Mouse (Mus musculus): Measurements from ENCODE around the gene Ids.
A peak's percentile ranks its signal among the peaks of the same experiment; 100 is the strongest.
"Not testable (repeated sequence)": the region's sequence is repeated elsewhere in the genome, so short reads cannot be mapped to it uniquely, and the experiment has no call there.

The Ids gene

DNA sequence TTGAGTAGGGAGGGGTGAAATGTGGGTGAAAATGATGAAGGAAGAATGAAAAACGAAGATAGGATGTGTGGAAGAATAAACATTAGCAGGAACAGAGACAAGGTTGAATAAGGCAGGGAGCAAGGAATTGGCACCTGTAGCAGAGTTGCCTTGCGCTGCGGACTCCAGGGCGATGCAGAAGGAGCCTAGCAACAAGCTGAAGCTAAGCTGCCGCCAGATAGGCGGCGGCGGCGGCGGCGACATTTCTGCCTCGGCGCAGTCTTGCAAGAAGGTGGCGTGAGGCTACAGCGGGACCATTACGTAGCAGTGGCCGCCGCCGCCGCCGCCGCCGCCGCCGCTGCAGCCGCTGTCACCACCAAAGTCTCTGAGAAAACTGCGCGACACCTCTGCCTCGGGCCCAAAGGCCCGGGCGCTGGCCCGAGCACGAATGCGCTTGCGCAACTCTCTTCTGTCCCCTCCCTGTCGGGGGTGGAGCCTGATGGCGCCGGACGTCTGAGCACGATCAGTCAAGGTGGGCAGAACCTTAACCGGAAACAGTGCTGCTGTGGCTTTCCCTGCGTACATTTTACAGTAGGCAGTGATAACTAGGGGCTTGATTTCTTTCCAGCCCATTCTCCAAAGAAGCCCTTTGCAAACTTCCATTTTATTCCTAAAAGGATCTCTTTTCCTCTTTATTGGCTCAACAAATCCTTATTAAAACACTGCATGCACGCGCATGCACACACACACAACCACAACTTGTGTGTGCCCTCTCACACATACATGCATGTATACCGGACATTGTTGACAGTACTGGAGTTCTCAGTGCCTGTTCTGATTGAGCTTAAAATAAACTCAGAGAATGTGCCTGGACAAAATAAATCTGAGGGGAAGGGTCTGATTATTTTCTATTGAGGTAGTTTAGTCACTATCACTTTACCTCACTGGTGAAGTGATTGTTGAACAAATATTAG is at the start of gene Ids:
Gene Ids, minus strand, starts transcription at position 424 of the 953 bp plus-strand sequence.
- peak; percentile 73 for DNase-seq (ENCODE audit: low read depth, low spot score)

DNA sequence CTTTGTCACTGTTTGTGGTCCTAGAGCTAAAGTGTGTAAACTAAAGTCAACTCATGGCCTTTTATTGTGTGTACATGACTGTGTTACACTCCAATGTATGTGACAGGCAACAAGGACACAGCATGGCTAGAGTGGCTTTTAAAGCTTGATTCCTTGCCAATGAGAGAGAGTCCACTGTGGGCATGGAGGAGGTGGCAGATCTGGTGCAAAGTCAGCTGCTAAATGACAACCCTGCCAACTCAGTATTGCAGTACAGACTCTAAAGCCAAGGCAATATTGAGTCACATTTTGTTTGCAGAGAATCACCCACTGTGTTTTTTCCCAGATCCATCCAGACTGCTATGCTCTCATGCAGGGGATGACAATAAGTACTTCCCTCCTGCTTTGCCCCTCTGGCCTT is 27.8 kb upstream of the Ids start:
- not testable (repeated sequence) for DNase-seq (ENCODE audit: low read depth, low spot score)

DNA sequence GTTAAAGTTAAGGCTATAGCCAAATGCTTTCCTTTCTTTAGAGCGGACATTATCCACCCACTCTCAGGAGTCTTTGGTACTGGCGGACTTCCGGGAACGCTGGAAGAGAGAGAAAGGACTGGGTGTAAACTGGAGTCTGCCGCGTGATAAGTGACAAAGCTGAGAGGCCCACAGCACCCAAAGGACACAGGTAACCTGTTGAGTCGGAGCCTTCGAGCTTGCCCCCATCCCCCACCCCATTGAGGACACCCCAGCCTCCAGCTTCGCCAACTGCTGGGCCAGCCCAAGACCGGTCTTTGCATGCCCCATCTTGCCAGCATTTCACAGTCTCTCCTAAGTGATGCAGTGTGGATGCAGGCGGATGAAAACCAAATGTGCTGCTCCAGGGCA is 21.1 kb upstream of the Ids start:
- no peak for DNase-seq (ENCODE audit: low read depth, low spot score)

DNA sequence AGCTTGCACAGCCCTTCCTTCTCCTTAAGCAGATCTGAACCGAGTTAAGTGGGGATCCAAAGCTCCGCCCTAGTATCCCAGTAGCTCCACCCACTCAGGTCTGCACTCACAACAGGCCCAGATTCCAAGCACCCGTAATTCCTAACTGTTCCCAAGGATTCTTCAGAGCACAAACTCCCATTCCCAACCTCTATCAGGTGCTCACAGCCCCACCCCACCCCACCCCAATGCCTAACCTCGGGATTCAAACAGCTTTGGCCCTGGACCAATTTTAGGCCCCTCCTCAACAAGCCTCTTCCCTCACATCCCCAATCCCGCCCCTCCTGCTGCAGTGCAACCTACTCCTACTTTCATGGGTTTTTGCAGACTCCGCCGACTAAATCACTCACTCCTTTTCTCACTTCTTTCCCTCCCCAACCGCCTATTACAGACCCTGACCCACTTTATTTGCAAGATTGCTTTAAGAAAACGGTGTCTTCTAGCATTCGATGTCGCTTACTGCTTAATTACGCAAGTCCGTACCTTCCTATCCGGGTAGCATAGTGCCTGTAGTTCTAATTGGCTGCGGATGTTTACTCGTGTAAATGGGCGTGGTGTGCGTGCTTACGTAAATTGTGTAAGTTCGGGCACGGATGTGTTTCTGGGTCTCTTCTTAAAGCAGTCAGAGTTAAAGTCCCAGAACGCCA is 20.5 kb upstream of the Ids start, which contains the start of gene 1110012L19Rik:
Gene 1110012L19Rik, plus strand, starts transcription at position 602 of the 686 bp plus-strand sequence.
- peak; percentile 60 for DNase-seq (ENCODE audit: low read depth, low spot score)

DNA sequence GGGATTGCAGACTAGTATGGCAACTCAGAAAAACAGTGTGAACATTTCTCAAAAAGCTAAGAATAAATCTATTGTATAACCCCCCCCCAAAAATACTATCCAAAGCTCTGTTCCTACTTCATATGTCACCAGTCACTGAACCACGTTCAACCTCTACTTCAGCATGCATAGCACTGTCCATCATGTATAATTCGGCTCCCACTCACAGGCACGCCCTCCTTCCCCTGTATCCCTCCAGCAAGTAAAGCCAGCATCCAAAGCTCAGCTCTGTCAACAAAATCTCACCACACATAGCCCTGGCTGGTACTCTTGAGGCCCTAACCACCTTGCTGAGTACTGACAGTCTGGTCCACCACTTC is 20.0 kb upstream of the Ids start:
- no peak for DNase-seq (ENCODE audit: low read depth, low spot score)

DNA sequence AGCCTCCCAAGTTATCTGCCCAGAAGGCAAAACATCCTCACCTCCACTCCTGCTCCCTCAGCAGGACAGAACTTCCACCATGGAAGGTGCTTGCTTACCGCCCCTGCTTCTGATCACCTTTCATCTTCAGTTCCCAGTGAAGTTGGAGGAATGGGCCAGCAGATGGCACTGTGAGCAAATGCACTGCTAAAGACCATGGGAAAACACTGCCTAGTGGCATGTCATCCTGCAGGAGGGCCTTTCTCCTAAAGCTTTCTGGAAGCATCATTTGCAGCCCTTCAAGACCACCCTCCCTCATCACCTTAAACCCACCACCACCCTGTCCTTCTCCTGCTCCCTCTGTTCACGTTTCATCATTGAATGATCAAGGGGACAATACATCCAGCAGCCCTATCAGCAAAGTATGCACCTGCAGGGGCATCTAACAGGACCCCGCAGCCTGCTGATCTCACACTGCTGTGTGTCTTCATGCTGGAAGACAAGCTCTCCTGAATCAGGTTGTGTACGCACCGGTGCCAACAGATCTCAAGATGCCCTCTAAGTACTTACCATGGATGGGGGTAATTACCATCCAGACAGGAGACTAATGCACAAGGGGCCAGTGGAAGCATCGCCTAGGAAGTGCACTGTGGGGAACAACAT is 9.7 kb upstream of the Ids start:
- DNase-seq (ENCODE audit: low read depth, low spot score) = not testable (repeated sequence)

DNA sequence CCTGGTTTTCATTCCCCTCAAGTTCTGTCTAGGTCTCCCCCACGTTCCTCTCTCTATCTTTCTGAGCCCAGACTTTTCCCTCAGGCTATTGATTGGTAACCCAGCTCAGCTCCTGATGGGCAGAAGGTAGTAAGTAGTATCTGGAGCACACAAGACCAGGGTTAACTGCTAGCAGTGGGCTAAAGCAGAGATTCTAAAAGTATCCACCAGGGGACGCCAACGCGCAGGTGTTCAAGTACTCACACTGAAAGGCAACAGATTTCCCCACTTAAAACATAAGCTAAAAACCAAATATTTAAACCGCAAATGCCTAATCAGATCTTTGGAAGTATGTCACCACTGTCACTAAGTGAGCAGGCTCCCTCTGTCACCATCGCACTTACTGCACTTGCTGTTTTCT is 4.9 kb upstream of the Ids start:
- DNase-seq (ENCODE audit: low read depth, low spot score) = not testable (repeated sequence)

DNA sequence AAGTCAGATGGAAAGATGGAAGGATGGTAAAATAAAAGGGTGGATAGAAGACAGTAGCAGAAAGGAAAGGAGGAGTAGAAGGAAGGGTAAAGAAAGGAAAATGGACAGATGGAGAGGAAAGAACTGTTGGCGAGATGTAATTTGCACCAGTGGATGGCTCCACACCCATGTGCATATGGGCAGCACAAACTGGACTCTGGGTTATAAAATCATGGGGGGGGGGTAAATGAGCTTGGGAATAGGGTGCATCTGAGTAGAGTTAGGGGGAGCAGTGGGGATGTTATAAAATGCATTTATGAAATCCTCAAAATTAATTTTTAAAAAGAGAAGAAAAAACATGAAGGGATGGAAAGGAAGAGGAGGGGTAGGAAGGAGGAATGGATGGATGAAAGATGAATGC is 682 bp downstream of the Ids start:
- no peak for DNase-seq (ENCODE audit: low read depth, low spot score)

DNA sequence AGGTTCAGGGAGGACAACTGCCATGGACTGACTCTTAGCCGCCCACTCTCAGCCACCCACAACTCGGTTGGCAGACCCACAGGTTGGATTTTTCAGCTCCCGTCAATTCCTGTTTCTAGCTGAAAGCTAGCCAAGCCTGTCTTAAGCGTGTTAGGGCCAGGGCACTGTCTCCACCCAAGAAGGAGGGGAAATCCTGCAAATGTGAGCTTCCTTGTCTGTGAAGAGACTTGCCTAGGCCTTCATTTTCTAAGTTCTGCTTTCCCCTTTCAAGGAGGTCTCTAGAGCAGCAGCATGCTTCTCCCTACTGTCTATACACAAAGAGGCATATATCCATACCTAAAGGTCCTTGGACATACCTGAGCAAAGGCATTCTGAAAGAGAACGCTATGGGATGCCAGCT is 1.4 kb downstream of the Ids start:
- DNase-seq (ENCODE audit: low read depth, low spot score) = no peak

DNA sequence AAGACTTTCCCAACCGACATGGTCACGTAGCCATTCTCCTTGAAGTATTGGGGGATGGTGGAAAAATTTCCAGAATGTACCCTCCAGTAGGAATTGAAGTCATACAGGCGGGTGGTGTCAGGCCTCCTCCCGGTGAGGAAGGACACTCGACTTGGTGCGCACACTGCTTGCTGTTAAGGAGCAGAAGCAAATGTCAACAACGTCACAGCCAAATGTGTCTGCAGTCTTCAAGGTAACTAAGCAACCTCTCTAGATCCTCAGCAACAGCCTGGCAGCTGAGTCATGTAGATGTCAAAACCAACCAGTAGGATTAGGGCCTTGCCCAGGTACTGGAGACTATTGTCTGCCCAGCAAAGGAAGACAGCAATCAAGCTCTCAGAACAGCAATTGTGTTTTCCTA is 1.9 kb downstream of the Ids start:
- no peak for DNase-seq (ENCODE audit: low read depth, low spot score)

DNA sequence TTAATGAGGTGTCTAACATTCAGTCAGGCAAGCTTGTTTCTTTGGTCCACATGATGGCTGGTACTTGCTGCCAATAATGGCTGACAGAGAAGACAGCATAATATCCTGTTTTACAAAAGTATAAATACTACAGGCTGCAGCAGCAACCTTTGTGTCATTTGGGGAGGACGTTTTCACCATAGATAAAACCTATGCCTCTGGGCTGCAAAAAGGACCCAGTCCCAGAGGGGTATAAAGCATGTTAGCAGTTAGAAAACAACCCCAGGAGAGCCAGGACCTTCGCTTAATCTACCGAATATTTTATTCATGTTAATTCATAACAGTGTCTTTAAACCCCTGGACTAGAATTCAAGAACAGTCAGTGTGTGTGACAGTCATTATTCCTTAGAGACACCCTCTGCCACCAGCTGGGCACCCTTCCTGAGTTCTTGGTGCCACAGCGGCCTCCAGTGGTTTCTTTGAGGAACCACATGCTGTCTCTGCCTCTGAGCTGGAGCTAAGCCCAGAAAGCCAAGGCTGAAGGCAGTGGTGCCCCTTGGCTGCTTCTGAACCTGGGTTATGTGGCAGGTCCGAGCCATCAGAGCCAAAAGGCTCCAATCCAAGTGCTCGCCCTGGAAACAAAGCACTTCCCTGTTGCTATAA is 34.6 kb downstream of the Ids start:
- DNase-seq (ENCODE audit: low read depth, low spot score) = peak; percentile 49

DNA sequence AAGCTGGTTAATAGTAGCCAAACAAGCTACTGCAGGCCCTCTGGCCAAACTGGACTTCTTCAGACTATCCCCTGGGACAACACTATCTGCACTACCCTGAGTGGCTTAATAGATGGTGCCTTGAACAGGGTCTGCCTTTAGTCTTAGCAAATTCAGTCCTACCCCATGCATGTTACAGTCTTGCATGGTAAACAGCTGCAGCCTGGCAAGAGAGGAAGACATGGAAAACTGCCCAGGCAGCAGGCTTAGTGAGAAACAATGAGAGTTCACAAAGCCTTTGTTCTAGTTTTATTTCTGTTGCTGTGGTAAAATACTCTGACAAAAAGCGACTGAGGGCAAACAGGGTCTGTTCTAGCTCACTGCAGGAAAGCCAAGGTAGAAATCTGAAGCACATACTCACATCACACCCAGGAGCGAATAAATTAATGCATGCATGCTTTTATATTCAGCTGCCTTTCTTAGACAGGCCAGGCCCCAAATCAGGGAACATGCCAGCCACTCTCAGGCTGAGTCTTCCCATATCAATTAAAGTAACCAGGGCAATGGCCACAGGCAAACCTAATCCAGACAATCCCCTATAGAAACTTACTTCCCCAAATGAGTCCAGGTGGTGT is 36.2 kb downstream of the Ids start:
- DNase-seq (ENCODE audit: low read depth, low spot score) = no peak

DNA sequence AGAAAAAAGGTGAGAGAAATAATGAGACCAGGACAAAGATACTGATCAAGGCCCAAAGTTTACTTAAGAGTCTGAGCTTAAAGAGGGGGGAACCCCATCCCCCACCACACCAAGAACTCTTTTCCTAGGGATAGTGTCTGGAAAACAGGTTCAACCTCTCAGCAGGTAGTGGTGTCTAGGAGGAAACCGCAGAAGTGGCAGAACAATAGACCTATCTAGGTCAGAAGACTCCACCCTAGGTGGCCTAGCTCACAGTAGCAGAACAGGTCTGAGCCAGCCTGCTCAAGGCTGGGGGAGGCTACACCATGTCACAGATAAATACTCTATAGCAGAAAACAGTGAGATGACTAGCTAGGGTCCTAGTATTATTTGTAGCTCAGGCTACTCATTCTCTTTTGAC is 37.2 kb downstream of the Ids start:
- DNase-seq (ENCODE audit: low read depth, low spot score) = no peak

DNA sequence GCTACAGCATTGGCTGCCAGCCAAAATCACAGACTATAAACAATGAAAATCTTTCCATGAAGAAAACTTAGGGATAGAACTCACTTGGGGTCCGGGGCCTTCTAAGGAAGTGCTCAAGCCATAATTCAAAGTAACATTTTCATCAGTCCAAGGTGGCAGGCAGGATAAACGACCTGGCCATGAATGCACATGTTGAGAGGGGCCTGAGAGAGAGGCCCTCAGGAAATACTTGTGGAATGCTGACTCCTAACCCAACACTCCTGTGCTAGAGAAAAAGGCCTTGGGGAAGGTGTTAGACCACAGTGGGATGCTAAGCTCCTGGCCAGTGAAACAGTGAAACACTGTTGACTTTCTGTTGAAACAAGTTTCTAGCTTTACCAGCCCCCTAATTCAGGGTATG is 45.6 kb downstream of the Ids start:
- DNase-seq (ENCODE audit: low read depth, low spot score) = no peak

DNA sequence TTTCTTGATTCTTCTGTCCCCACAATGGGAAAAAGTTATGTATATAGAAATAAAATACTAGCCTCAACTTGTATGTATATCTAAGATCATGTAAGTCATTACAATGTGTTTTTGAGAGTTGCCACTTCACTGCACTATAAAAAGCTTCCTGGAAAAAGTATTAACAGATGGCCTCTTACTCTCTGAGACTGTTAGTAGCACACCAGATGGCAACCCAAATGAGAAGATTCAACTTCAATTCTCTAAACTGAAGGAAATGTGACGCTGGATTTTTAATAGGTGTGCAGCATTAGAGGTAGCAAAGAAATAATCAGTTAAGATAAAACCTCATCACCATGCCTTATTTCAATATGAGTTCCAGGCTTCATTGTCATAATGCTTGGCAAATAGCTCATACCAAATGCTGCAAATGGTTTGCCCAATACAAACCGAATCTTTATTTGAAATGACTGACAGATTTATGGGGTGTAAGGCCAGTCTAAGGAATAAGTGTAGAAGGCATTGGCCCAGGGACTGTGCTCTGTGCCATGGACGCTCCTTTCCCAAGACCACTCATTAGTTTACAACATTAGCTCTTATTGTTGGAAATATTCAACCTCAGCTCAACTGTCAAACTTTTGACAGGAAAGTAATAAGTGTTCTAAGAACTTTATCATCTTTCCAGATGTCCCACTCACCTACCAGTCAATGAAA is 49.8 kb downstream of the Ids start:
- no peak for DNase-seq (ENCODE audit: low read depth, low spot score)
